Mouse (Mus musculus): ENCODE measurements at regions not wholly inside any gene's neighbourhood (a gene's known extent, or its start where the extent isn't known, plus 50 kb on each side); places are given as distances from the start of the nearest gene placed in this dataset.
A peak's percentile ranks its signal among the peaks of the same experiment; 100 is the strongest.

- no peak for DNase-seq
Observed at GRCm38 (mm10) chr1:106086687-106087086, 84.9 kb upstream of the Phlpp1 start.

DNA sequence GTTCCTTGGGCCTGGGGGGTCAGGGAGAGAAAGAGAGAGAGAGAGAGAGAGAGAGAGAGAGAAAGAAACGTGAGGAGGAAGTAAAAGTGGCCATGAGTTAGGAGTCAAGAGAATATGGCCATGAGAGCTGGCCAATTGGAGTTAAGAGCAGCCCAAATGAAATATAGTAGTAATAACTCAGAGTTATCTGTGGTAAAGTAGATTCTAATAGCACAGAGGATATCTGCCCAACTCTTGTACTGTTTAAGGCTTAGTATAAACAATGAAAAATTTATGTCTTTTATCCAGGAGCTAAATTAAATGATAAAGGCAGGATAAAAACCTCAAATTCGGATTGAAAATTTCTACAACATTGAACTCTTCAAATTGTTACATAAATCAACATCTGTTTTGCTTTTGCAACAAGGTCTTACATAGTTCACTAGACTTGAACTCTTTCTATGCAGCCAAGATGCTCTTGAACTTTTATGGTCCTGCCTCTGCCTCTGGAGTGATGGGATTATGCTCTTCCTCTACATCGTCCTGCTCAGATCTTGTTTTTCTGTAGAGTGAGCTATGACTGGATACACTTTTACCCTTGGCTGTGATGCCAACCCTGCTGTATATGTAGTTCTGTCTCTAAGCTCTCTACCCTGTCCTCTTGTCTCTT is 78.5 kb upstream of the Phlpp1 start:
- no peak for DNase-seq

- DNase-seq, result no peak
Observed at GRCm38 (mm10) chr1:106093813-106094212, 77.7 kb upstream of the Phlpp1 start.

GRCm38 (mm10) chr1:106096324-106096723 is 75.2 kb upstream of the Phlpp1 start:
- DNase-seq, result no peak

- no peak for DNase-seq
Observed at GRCm38 (mm10) chr1:106097177-106097576, 74.4 kb upstream of the Phlpp1 start.

GRCm38 (mm10) chr1:106100611-106101010 is 70.9 kb upstream of the Phlpp1 start:
- no peak for DNase-seq

- DNase-seq, result peak; percentile 41
Observed at GRCm38 (mm10) chr1:106102537-106102936, 69.0 kb upstream of the Phlpp1 start.

DNA sequence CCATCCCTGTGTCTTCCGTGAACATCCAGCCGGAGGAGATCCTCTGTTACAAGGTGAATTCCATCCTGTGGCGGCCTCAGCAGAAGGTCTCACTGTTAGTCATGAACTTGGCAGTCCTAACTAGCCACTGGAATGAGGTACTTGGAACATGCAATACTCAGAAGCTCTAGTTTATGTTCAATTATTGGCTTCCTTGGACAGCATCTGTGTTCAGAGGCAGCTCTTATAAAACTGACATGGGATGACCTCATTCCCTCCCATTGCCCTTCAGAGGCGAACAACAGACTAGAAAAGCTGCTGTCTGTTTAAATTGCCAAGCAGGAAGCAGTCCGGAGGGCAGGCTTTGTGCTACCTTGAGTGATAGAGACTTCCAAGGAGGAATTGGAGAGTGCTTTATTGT is 62.5 kb upstream of the Phlpp1 start:
- DNase-seq, result no peak
